12 mouse cellular contexts compared by ENCODE assay signal in the genomic region with DNA sequence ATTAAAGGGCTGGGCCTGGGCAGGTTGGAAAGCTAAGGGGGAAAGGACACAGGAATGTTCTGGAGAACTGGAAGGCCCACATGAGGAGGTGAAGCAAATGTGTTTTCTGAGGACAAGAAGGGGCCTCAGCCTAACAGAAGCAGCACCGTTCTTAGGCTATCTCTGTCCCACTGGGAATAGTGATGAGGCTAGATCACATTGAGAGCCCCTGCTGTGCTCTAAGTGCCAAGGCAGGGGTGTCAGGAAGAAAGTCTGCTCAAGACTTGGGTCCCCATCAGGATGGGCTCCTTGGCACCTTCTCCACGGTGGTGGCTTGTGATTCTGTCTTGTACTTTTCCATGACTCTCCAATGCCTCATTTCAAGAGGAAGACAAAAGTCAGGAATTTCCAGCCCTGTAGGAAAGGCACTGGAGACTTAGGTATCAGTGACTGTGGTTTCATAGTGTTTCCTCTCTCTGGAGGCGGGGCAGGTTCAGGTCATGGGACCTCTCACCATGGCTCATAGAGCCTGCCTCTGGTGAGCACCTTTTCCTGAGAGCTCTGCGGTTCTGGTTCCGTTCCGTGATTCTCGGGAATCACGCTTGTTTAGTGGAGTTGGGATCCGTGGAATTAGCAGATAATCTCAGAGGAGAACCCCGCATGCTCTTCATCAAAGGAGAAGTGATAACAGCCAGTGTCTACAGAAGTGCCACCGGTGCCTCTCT. TPM values are rescaled to one million over a fixed set of nuclear protein-coding genes. Genes with fewer than 3 reads are reported as not detected.
A peak's percentile ranks its signal among the peaks of the same experiment; 100 is the strongest.
DNase-seq lines count a peak whose midpoint lies in the region; ATAC-seq and TF ChIP-seq lines count a peak whose summit lies in the region.
"Had no signal": no experiment of that assay in that cellular context is flagged by ENCODE, and none has a peak within 500 bp of the region (broad histone marks: within the 10 kb centered on the region; RNA-seq: fewer than 3 reads in every experiment).

No protein-coding gene starts in this region.

- H3K27ac ChIP-seq in heart, adult 2 months: peak overlapping the region; percentile 87
- peak overlapping the region; percentile 52; the same call in 1 of the 2 replicates for H3K27ac ChIP-seq in spleen, adult 2 months (ENCODE audit: insufficient read depth, low read length)
- H3K27ac ChIP-seq in heart, postnatal 0 days (ENCODE audit: low read depth): peak overlapping the region; percentile 32; the same call in 1 of the 2 replicates
- H3K27ac ChIP-seq in liver, embryonic 11.5 days (ENCODE audit: low read depth, low read length): no peak overlapping the region
- H3K27ac ChIP-seq: hindbrain, embryonic 14.5 days had no signal

- no peaks in the 10 kb centered on the region for H3K27me3 ChIP-seq in heart, adult 2 months (ENCODE audit: control insufficient read depth, insufficient read depth, low read length)
- H3K27me3 ChIP-seq in spleen, adult 2 months (ENCODE audit: control insufficient read depth, insufficient read depth, low read length): no peaks in the 10 kb centered on the region
- no peaks in the 10 kb centered on the region for H3K27me3 ChIP-seq in heart, postnatal 0 days (ENCODE audit: control insufficient read depth, insufficient read depth, low read length)
- H3K27me3 ChIP-seq in liver, embryonic 11.5 days (replicated peaks; ENCODE audit: control insufficient read depth, insufficient read depth, low read length): no peaks in the 10 kb centered on the region

- no peak overlapping the region for H3K9ac ChIP-seq in heart, adult 2 months (ENCODE audit: low read depth, low read length)
- no peak overlapping the region for H3K9ac ChIP-seq in heart, postnatal 0 days (replicated peaks; ENCODE audit: low read depth, low read length)
- H3K9ac ChIP-seq in liver, embryonic 11.5 days (ENCODE audit: low read depth, low read length): no peak overlapping the region
- H3K9ac ChIP-seq: hindbrain, embryonic 14.5 days had no signal

- TF ChIP-seq POLR2A in heart, adult 2 months (IDR thresholded peaks at IDR 0.05; ENCODE audit: insufficient read depth, low read depth, low read length): no peak
- TF ChIP-seq POLR2A in spleen, adult 2 months (IDR thresholded peaks at IDR 0.05; ENCODE audit: low read depth, low read length): no peak

- 52% methylated on average over 11 of the region's 11 CpGs for WGBS in heart, adult 2 months
- WGBS in spleen, adult 2 months: 46% methylated on average over 11 of the region's 11 CpGs
- 41% methylated on average over 11 of the region's 11 CpGs for WGBS in heart, postnatal 0 days
- 41% methylated on average over 11 of the region's 11 CpGs for WGBS in liver, embryonic 11.5 days

- TF ChIP-seq EP300 in heart, adult 2 months (IDR thresholded peaks at IDR 0.05; ENCODE audit: insufficient read depth, low read depth, low read length): no peak
- TF ChIP-seq EP300 in heart, postnatal 0 days (IDR thresholded peaks at IDR 0.05; ENCODE audit: low read depth): no peak

- ATAC-seq in heart, postnatal 0 days (ENCODE audit: insufficient read depth, low read depth): no peak
- no peak for ATAC-seq in liver, embryonic 11.5 days (replicated peaks; ENCODE audit: low FRiP score)

- H3K79me2 ChIP-seq in heart, adult 2 months (replicated peaks; ENCODE audit: control insufficient read depth, insufficient read depth, low read length): no peaks in the 10 kb centered on the region

- H3K4me2 ChIP-seq in heart, postnatal 0 days (ENCODE audit: low read depth, low read length): no peak overlapping the region
- no peak overlapping the region for H3K4me2 ChIP-seq in liver, embryonic 11.5 days
- H3K4me2 ChIP-seq: hindbrain, embryonic 14.5 days had no signal

- TF ChIP-seq CTCF in heart, adult 2 months (IDR thresholded peaks at IDR 0.05): no peak
- TF ChIP-seq CTCF in spleen, adult 2 months (IDR thresholded peaks at IDR 0.05; ENCODE audit: extremely low read depth, insufficient read depth, insufficient read length, insufficient replicate concordance): no peak
- no peak for TF ChIP-seq CTCF in heart, postnatal 0 days (IDR thresholded peaks at IDR 0.05; ENCODE audit: low read depth)

- H3K4me1 ChIP-seq in heart, adult 2 months (ENCODE audit: control insufficient read depth, insufficient read depth, low read length): peaks cover 7% of the 10 kb centered on the region
- peaks cover 20% of the 10 kb centered on the region for H3K4me1 ChIP-seq in spleen, adult 2 months (ENCODE audit: control insufficient read depth, insufficient read depth, insufficient read length)
- H3K4me1 ChIP-seq in heart, postnatal 0 days (ENCODE audit: control insufficient read depth, insufficient read depth): peaks cover 13% of the 10 kb centered on the region
- no peaks in the 10 kb centered on the region for H3K4me1 ChIP-seq in liver, embryonic 11.5 days (replicated peaks; ENCODE audit: control insufficient read depth, insufficient read depth, low read length)

- no peak overlapping the region for H3K4me3 ChIP-seq in heart, adult 2 months
- no peak overlapping the region for H3K4me3 ChIP-seq in spleen, adult 2 months (ENCODE audit: extremely low read depth, insufficient read depth, insufficient read length)
- no peak overlapping the region for H3K4me3 ChIP-seq in heart, postnatal 0 days (ENCODE audit: low read depth, low read length)
- H3K4me3 ChIP-seq in liver, embryonic 11.5 days (ENCODE audit: low read depth, low read length): no peak overlapping the region

- DNase-seq in heart, adult 2 months: peak in 1 of 2 experiments; percentile 35
- no peak for DNase-seq in heart, postnatal 4 days
- peak in 1 of 2 experiments; percentile 29 for DNase-seq in spleen, adult 2 months (ENCODE audit: low read depth in 1 of 2, low spot score in 2 of 2)
- no peak for DNase-seq in spleen, postnatal 10 days (ENCODE audit: low spot score in 2 of 2)
- DNase-seq in heart, postnatal 0 days (ENCODE audit: low spot score): no peak
- DNase-seq in liver, embryonic 11.5 days (ENCODE audit: low spot score): no peak
- no peak for DNase-seq in left cerebral cortex, adult 9 months (ENCODE audit: low spot score in 2 of 2)
- DNase-seq in retina, postnatal 1 day: no peak
- DNase-seq: cerebellum, adult 2 months; liver; thymus, adult 18-20 months had no signal

- no peaks in the 10 kb centered on the region for H3K9me3 ChIP-seq in heart, postnatal 0 days (replicated peaks; ENCODE audit: control insufficient read depth, low read length)
- no peaks in the 10 kb centered on the region for H3K9me3 ChIP-seq in liver, embryonic 11.5 days (ENCODE audit: control insufficient read depth, low read length)

- intact Hi-C loops in heart, adult 2 months (cut with DNase I): no loop called here

- H3K36me3 ChIP-seq in heart, adult 2 months (ENCODE audit: control insufficient read depth, insufficient read depth, low read length): no peaks in the 10 kb centered on the region
- no peaks in the 10 kb centered on the region for H3K36me3 ChIP-seq in spleen, adult 2 months (ENCODE audit: control insufficient read depth, insufficient read depth, low read length)
- H3K36me3 ChIP-seq in heart, postnatal 0 days (replicated peaks; ENCODE audit: control insufficient read depth, insufficient read depth, low read length): peaks cover 16% of the 10 kb centered on the region
- H3K36me3 ChIP-seq in liver, embryonic 11.5 days (ENCODE audit: control insufficient read depth, insufficient read depth, low read length): no peaks in the 10 kb centered on the region

RNA-seq across cellular contexts. Expression of a gene that starts 1.4 kb away (rescaled TPM):
- total RNA-seq in heart, adult 2 months (2021): 10 to 100 TPM; 42.3 to 43.5 TPM
- 9.0 and 16.0 TPM in 2 replicates for polyA plus RNA-seq in heart, adult 2 months (2012; rRNA removed)
- 10 to 100 TPM; 34.6 to 35.2 TPM for total RNA-seq in heart, postnatal 4 days (2021)
- 5.9 and 7.5 TPM in 2 replicates for polyA plus RNA-seq in spleen, adult 2 months (2012; rRNA removed)
- total RNA-seq in heart, postnatal 0 days (2014; rRNA removed; ENCODE audit: low replicate concordance): 31.8 and 44.5 TPM in 2 replicates
- polyA plus RNA-seq in heart, postnatal 0 days (2015; fragmentation: Nextera tagmentation; extraction: Ambion mirVana): 27.5 and 28.7 TPM in 2 replicates
- polyA plus RNA-seq in liver, embryonic 11.5 days (2014; fragmentation: Nextera tagmentation; extraction: Ambion mirVana): 10.0 and 10.1 TPM in 2 replicates
